Mouse (Mus musculus): ENCODE data around the gene Lrrc57. TPM values are rescaled to one million over a fixed set of nuclear protein-coding genes. Genes with fewer than 3 reads are reported as not detected.
A peak's percentile ranks its signal among the peaks of the same experiment; 100 is the strongest.

Lrrc57 gene
- total and polyA plus RNA-seq, 3 experiments: 11.1 to 17.5 TPM; not detected in 1

GRCm38 (mm10) chr2:120631521-120631920 is 22.2 kb upstream of the Lrrc57 start (continued):
- TF ChIP-seq SMC3 (IDR thresholded peaks at IDR 0.05; ENCODE audit: low read depth, low read length): no peak
- TF ChIP-seq ZNF384 (IDR thresholded peaks at IDR 0.05; ENCODE audit: low read depth, low read length): no peak
- no peak; the same call in 1 of the 2 replicates for TF ChIP-seq BHLHE40 (IDR thresholded peaks at IDR 0.05; ENCODE audit: borderline replicate concordance, low read depth, low read length)
- no peak for TF ChIP-seq NRF1 (IDR thresholded peaks at IDR 0.05; ENCODE audit: insufficient read depth, low read depth, low read length, poor library complexity, severe bottlenecking)
- no peak for TF ChIP-seq ZKSCAN1 (IDR thresholded peaks at IDR 0.05; ENCODE audit: low read depth, low read length)
- TF ChIP-seq MAX (IDR thresholded peaks at IDR 0.05; ENCODE audit: low read length): no peak
- TF ChIP-seq E2F4 (IDR thresholded peaks at IDR 0.05; ENCODE audit: borderline replicate concordance, low read depth, low read length): no peak
- TF ChIP-seq MXI1 (IDR thresholded peaks at IDR 0.05; ENCODE audit: low read depth, low read length): no peak
- TF ChIP-seq MYB (IDR thresholded peaks at IDR 0.05; ENCODE audit: low read depth, low read length): no peak
- TF ChIP-seq CHD1 (IDR thresholded peaks at IDR 0.05; ENCODE audit: low read depth, low read length): no peak
- no peak for TF ChIP-seq GABPA (IDR thresholded peaks at IDR 0.05; ENCODE audit: low read depth, low read length)
- 0 out of 2 replicates have a peak, but pooled peaks have one; percentile 30 for TF ChIP-seq MAFK (IDR thresholded peaks at IDR 0.05; ENCODE audit: borderline replicate concordance, low read depth, low read length)
- TF ChIP-seq JUND (IDR thresholded peaks at IDR 0.05; ENCODE audit: low read depth, low read length): no peak
- TF ChIP-seq KAT2A (conservative IDR thresholded peaks at IDR 0.05; ENCODE audit: low read depth, low read length): no peak

GRCm38 (mm10) chr2:120630655-120631054 is 21.3 kb upstream of the Lrrc57 start:
- Histone ChIP-seq H3K4me1 (ENCODE audit: control insufficient read depth in 1 of 2, insufficient read depth in 2 of 2, low read length in 2 of 2) (peaks cover 0 to 30% of the 10 kb centered on the region in 2 experiments), H3K79me2 (ENCODE audit: control insufficient read depth, insufficient read depth, low read length, poor library complexity) (no peaks in the 10 kb centered on the region), H3K27me3 (ENCODE audit: control insufficient read depth in 1 of 2, insufficient read depth in 2 of 2, low read length in 2 of 2) (no peaks in the 10 kb centered on the region), H3K27ac (ENCODE audit: control insufficient read depth, low read depth, low read length) (no peak overlapping the region), H3K4me3 (ENCODE audit: control insufficient read depth in 1 of 2, insufficient read depth in 1 of 2, low read depth in 2 of 2, low read length in 2 of 2) (no peak overlapping the region), H3K9ac (ENCODE audit: control insufficient read depth, low read depth, low read length, poor library complexity, severe bottlenecking) (no peak overlapping the region), H3K36me3 (ENCODE audit: control insufficient read depth in 1 of 2, insufficient read depth in 2 of 2, low read length in 2 of 2) (peaks cover 0 to 28% of the 10 kb centered on the region in 2 experiments; a peak in 2 of 4 replicates), H3K9me3 (replicated peaks; ENCODE audit: insufficient read depth, low read length) (no peaks in the 10 kb centered on the region)
- TF ChIP-seq MEF2A (IDR thresholded peaks at IDR 0.05; ENCODE audit: extremely low read depth, insufficient replicate concordance, low read depth, low read length, poor library complexity, severe bottlenecking): no peak
- no peak for TF ChIP-seq USF1 (IDR thresholded peaks at IDR 0.05; ENCODE audit: low read depth, low read length)
- no peak for TF ChIP-seq POLR2AphosphoS5 (IDR thresholded peaks at IDR 0.05; ENCODE audit: borderline replicate concordance, low read depth, low read length)
- no peak for TF ChIP-seq MAFK (IDR thresholded peaks at IDR 0.05; ENCODE audit: borderline replicate concordance, low read depth, low read length)
- no peak for TF ChIP-seq CTCF (IDR thresholded peaks at IDR 0.05 in 2 of 3, conservative IDR thresholded peaks at IDR 0.05 in 1 of 3; ENCODE audit: control insufficient read depth in 1 of 3, insufficient read depth in 1 of 3, low read depth in 2 of 3, low read length in 3 of 3, poor library complexity in 1 of 3, severe bottlenecking in 1 of 3)
- no peak for TF ChIP-seq TBP (IDR thresholded peaks at IDR 0.05; ENCODE audit: low read depth, low read length)
- no peak for TF ChIP-seq CHD1 (IDR thresholded peaks at IDR 0.05; ENCODE audit: low read depth, low read length)
- peak in 1 of 2 experiments; percentile 57; a peak in 1 of 4 replicates for TF ChIP-seq EP300 (IDR thresholded peaks at IDR 0.05; ENCODE audit: low read depth in 1 of 2, low read length in 2 of 2)
- no peak for TF ChIP-seq CHD2 (IDR thresholded peaks at IDR 0.05; ENCODE audit: low read length)
- no peak; the same call in 1 of the 2 replicates for TF ChIP-seq MXI1 (IDR thresholded peaks at IDR 0.05; ENCODE audit: low read depth, low read length)
- TF ChIP-seq SIN3A (IDR thresholded peaks at IDR 0.05; ENCODE audit: low read length): no peak
- TF ChIP-seq TAL1 (IDR thresholded peaks at IDR 0.05; ENCODE audit: low read length): peak; percentile 62
- no peak for TF ChIP-seq UBTF (IDR thresholded peaks at IDR 0.05; ENCODE audit: borderline replicate concordance, insufficient read depth, low read depth, low read length)
- no peak for TF ChIP-seq JUND (IDR thresholded peaks at IDR 0.05; ENCODE audit: low read depth, low read length)
- TF ChIP-seq RAD21 (IDR thresholded peaks at IDR 0.05; ENCODE audit: low read depth, low read length): no peak
- TF ChIP-seq MAZ (IDR thresholded peaks at IDR 0.05; ENCODE audit: low read depth, low read length): no peak
- TF ChIP-seq RCOR1 (IDR thresholded peaks at IDR 0.05; ENCODE audit: low read depth, low read length): peak; percentile 98
- TF ChIP-seq ETS1 (IDR thresholded peaks at IDR 0.05; ENCODE audit: low read depth, low read length): peak; percentile 45; the same call in 1 of the 2 replicates
- no peak for TF ChIP-seq ZC3H11A (IDR thresholded peaks at IDR 0.05; ENCODE audit: low read depth, low read length)
- TF ChIP-seq ELF1 (IDR thresholded peaks at IDR 0.05; ENCODE audit: low read depth, low read length): no peak
- TF ChIP-seq SMC3 (IDR thresholded peaks at IDR 0.05; ENCODE audit: low read depth, low read length): no peak
- peak; percentile 62 for TF ChIP-seq GATA1 (IDR thresholded peaks at IDR 0.05; ENCODE audit: low read depth, low read length)
- TF ChIP-seq POLR2A (IDR thresholded peaks at IDR 0.05; ENCODE audit: control insufficient read depth in 1 of 2, insufficient read depth in 1 of 2, low read depth in 1 of 2, low read length in 2 of 2, poor library complexity in 1 of 2): no peak
- TF ChIP-seq ZKSCAN1 (IDR thresholded peaks at IDR 0.05; ENCODE audit: low read depth, low read length): no peak
- no peak for TF ChIP-seq NELFE (IDR thresholded peaks at IDR 0.05; ENCODE audit: low read depth, low read length)
- no peak for TF ChIP-seq MAX (IDR thresholded peaks at IDR 0.05; ENCODE audit: low read length)
- peak; percentile 81 for TF ChIP-seq TCF12 (IDR thresholded peaks at IDR 0.05; ENCODE audit: low read depth, low read length)
- peak; percentile 37 for DNase-seq (ENCODE audit: low read depth, low spot score)

Measured in MEL (cell line).